Mouse (Mus musculus): Measurements from ENCODE around the gene Lasp1. TPM values are rescaled to one million over a fixed set of nuclear protein-coding genes. Genes with fewer than 3 reads are reported as not detected.

Lasp1 gene
- polyA plus RNA-seq, 1 experiment from 2014 or later = 202 TPM

Other genes with a start within 250 kb of the Lasp1 start
- gene Srcin1, start 222.8 kb upstream of the Lasp1 start, polyA plus RNA-seq (2015; fragmentation: Nextera tagmentation; extraction: Ambion mirVana) = 9.2 and 10.4 TPM in 2 replicates
- gene Epop, start 169.3 kb upstream of the Lasp1 start, polyA plus RNA-seq (2015; fragmentation: Nextera tagmentation; extraction: Ambion mirVana) = 1.2 and 1.3 TPM in 2 replicates
- gene Mllt6, start 135.6 kb upstream of the Lasp1 start, polyA plus RNA-seq (2015; fragmentation: Nextera tagmentation; extraction: Ambion mirVana) = 3.3 and 3.5 TPM in 2 replicates
- 24.4 and 29.8 TPM in 2 replicates for gene Cisd3, start 113.2 kb upstream of the Lasp1 start, polyA plus RNA-seq (2015; fragmentation: Nextera tagmentation; extraction: Ambion mirVana)
- gene Pcgf2, start 98.5 kb upstream of the Lasp1 start, polyA plus RNA-seq (2015; fragmentation: Nextera tagmentation; extraction: Ambion mirVana) = 18.2 and 19.1 TPM in 2 replicates
- 387 and 401 TPM in 2 replicates for gene Psmb3, start 95.6 kb upstream of the Lasp1 start, polyA plus RNA-seq (2015; fragmentation: Nextera tagmentation; extraction: Ambion mirVana)
- gene Pip4k2b, start 54.3 kb upstream of the Lasp1 start, polyA plus RNA-seq (2015; fragmentation: Nextera tagmentation; extraction: Ambion mirVana) = 5.0 and 5.1 TPM in 2 replicates
- gene Cwc25, start 32.4 kb upstream of the Lasp1 start, polyA plus RNA-seq (2015; fragmentation: Nextera tagmentation; extraction: Ambion mirVana) = 15.9 and 17.2 TPM in 2 replicates
- gene 1700001P01Rik, start 23.1 kb upstream of the Lasp1 start, polyA plus RNA-seq (2015; fragmentation: Nextera tagmentation; extraction: Ambion mirVana) = 0.74 TPM in 1 of 2 replicates, not detected in the other
- gene Rpl23, start 16.6 kb upstream of the Lasp1 start, polyA plus RNA-seq (2015; fragmentation: Nextera tagmentation; extraction: Ambion mirVana) = 267 and 286 TPM in 2 replicates
- 36.7 and 43.8 TPM in 2 replicates for gene B230217C12Rik, start 41.8 kb downstream of the Lasp1 start, polyA plus RNA-seq (2015; fragmentation: Nextera tagmentation; extraction: Ambion mirVana)
- 0.56 and 0.78 TPM in 2 replicates for gene Fbxo47, start 85.2 kb downstream of the Lasp1 start, polyA plus RNA-seq (2015; fragmentation: Nextera tagmentation; extraction: Ambion mirVana)
- 2.7 and 3.1 TPM in 2 replicates for gene Plxdc1, start 187.4 kb downstream of the Lasp1 start, polyA plus RNA-seq (2015; fragmentation: Nextera tagmentation; extraction: Ambion mirVana)
- gene Arl5c, start 197.2 kb downstream of the Lasp1 start, polyA plus RNA-seq (2015; fragmentation: Nextera tagmentation; extraction: Ambion mirVana) = 6.3 and 8.4 TPM in 2 replicates
- 73.2 and 77.6 TPM in 2 replicates for gene Cacnb1, start 224.0 kb downstream of the Lasp1 start, polyA plus RNA-seq (2015; fragmentation: Nextera tagmentation; extraction: Ambion mirVana)
- gene Rpl19, start 227.7 kb downstream of the Lasp1 start, polyA plus RNA-seq (2015; fragmentation: Nextera tagmentation; extraction: Ambion mirVana) = 583 and 598 TPM in 2 replicates

Measured in midbrain, embryonic 16.5 days (tissue).